Mouse (Mus musculus): Measurements from ENCODE around the gene Mars. TPM values are rescaled to one million over a fixed set of nuclear protein-coding genes. Genes with fewer than 3 reads are reported as not detected.

Gene Mars
- total and polyA plus RNA-seq, 3 experiments = 147 to 195 TPM; not detected in 1

- Histone ChIP-seq H3K9ac (ENCODE audit: control insufficient read depth, low read depth, low read length, poor library complexity, severe bottlenecking) (peak overlapping the region; percentile 93), H3K27me3 (ENCODE audit: control insufficient read depth in 1 of 2, insufficient read depth in 2 of 2, low read length in 2 of 2) (no peaks in the 10 kb centered on the region), H3K36me3 (ENCODE audit: control insufficient read depth in 1 of 2, insufficient read depth in 2 of 2, low read length in 2 of 2) (peaks cover 18 to 22% of the 10 kb centered on the region in 2 experiments), H3K27ac (ENCODE audit: control insufficient read depth, low read depth, low read length) (peak overlapping the region; percentile 100), H3K9me3 (replicated peaks; ENCODE audit: insufficient read depth, low read length) (no peaks in the 10 kb centered on the region), H3K4me1 (ENCODE audit: control insufficient read depth in 1 of 2, insufficient read depth in 2 of 2, low read length in 2 of 2) (peaks cover 0 to 23% of the 10 kb centered on the region in 2 experiments; a peak in 2 of 4 replicates), H3K79me2 (ENCODE audit: control insufficient read depth, insufficient read depth, low read length, poor library complexity) (peaks cover 68% of the 10 kb centered on the region), H3K4me3 (ENCODE audit: control insufficient read depth in 1 of 2, insufficient read depth in 1 of 2, low read depth in 2 of 2, low read length in 2 of 2) (peak overlapping the region; percentile 55 to 88)
- DNase-seq (ENCODE audit: low read depth, low spot score) = peak; percentile 100
- peak; percentile 79 for TF ChIP-seq MAX (IDR thresholded peaks at IDR 0.05; ENCODE audit: low read length)
- TF ChIP-seq CTCF (IDR thresholded peaks at IDR 0.05 in 2 of 3, conservative IDR thresholded peaks at IDR 0.05 in 1 of 3; ENCODE audit: control insufficient read depth in 1 of 3, insufficient read depth in 1 of 3, low read depth in 2 of 3, low read length in 3 of 3, poor library complexity in 1 of 3, severe bottlenecking in 1 of 3) = no peak
- no peak; a peak in 1 of 4 replicates for TF ChIP-seq USF2 (IDR thresholded peaks at IDR 0.05; ENCODE audit: borderline replicate concordance in 1 of 2, insufficient read depth in 1 of 2, low read depth in 1 of 2, low read length in 2 of 2)
- no peak for TF ChIP-seq GABPA (IDR thresholded peaks at IDR 0.05; ENCODE audit: low read depth, low read length)
- TF ChIP-seq UBTF (IDR thresholded peaks at IDR 0.05; ENCODE audit: borderline replicate concordance, insufficient read depth, low read depth, low read length) = no peak
- peak; percentile 99 to 100 for TF ChIP-seq POLR2A (IDR thresholded peaks at IDR 0.05; ENCODE audit: control insufficient read depth in 1 of 2, insufficient read depth in 1 of 2, low read depth in 1 of 2, low read length in 2 of 2, poor library complexity in 1 of 2)
- TF ChIP-seq CHD1 (IDR thresholded peaks at IDR 0.05; ENCODE audit: low read depth, low read length) = no peak
- TF ChIP-seq BHLHE40 (IDR thresholded peaks at IDR 0.05; ENCODE audit: borderline replicate concordance, low read depth, low read length) = peak; percentile 84
- peak; percentile 82; the same call in 1 of the 2 replicates for TF ChIP-seq JUND (IDR thresholded peaks at IDR 0.05; ENCODE audit: low read depth, low read length)
- peak; percentile 99 for TF ChIP-seq POLR2AphosphoS5 (IDR thresholded peaks at IDR 0.05; ENCODE audit: borderline replicate concordance, low read depth, low read length)
- TF ChIP-seq ZC3H11A (IDR thresholded peaks at IDR 0.05; ENCODE audit: low read depth, low read length) = no peak
- no peak for TF ChIP-seq MAFK (IDR thresholded peaks at IDR 0.05; ENCODE audit: borderline replicate concordance, low read depth, low read length)
- TF ChIP-seq POLR2AphosphoS2 (IDR thresholded peaks at IDR 0.05; ENCODE audit: low read length) = peak; percentile 100
- TF ChIP-seq ZKSCAN1 (IDR thresholded peaks at IDR 0.05; ENCODE audit: low read depth, low read length) = no peak
- peak; percentile 87 for TF ChIP-seq ETS1 (IDR thresholded peaks at IDR 0.05; ENCODE audit: low read depth, low read length)
- peak; percentile 99 for TF ChIP-seq NELFE (IDR thresholded peaks at IDR 0.05; ENCODE audit: low read depth, low read length)
- TF ChIP-seq MAZ (IDR thresholded peaks at IDR 0.05; ENCODE audit: low read depth, low read length) = peak; percentile 96
- no peak for TF ChIP-seq RCOR1 (IDR thresholded peaks at IDR 0.05; ENCODE audit: low read depth, low read length)
- peak; percentile 97 for TF ChIP-seq NRF1 (IDR thresholded peaks at IDR 0.05; ENCODE audit: insufficient read depth, low read depth, low read length, poor library complexity, severe bottlenecking)
- TF ChIP-seq MYC (IDR thresholded peaks at IDR 0.05; ENCODE audit: low read depth, low read length) = peak; percentile 80; the same call in 1 of the 2 replicates
- TF ChIP-seq SIN3A (IDR thresholded peaks at IDR 0.05; ENCODE audit: low read length) = peak; percentile 89
- TF ChIP-seq MYB (IDR thresholded peaks at IDR 0.05; ENCODE audit: low read depth, low read length) = peak; percentile 99
- TF ChIP-seq ZNF384 (IDR thresholded peaks at IDR 0.05; ENCODE audit: low read depth, low read length) = no peak
- 0 out of 2 replicates have a peak, but pooled peaks have one; percentile 52 for TF ChIP-seq MXI1 (IDR thresholded peaks at IDR 0.05; ENCODE audit: low read depth, low read length)
- peak; percentile 99 for TF ChIP-seq ELF1 (IDR thresholded peaks at IDR 0.05; ENCODE audit: low read depth, low read length)
- no peak for TF ChIP-seq E2F4 (IDR thresholded peaks at IDR 0.05; ENCODE audit: borderline replicate concordance, low read depth, low read length)
- peak; percentile 59 to 85; a peak in 3 of 4 replicates for TF ChIP-seq EP300 (IDR thresholded peaks at IDR 0.05; ENCODE audit: low read depth in 1 of 2, low read length in 2 of 2)
- TF ChIP-seq TBP (IDR thresholded peaks at IDR 0.05; ENCODE audit: low read depth, low read length) = peak; percentile 99
- TF ChIP-seq GATA1 (IDR thresholded peaks at IDR 0.05; ENCODE audit: low read depth, low read length) = peak; percentile 81
- TF ChIP-seq USF1 (IDR thresholded peaks at IDR 0.05; ENCODE audit: low read depth, low read length) = peak; percentile 93
- TF ChIP-seq MEF2A (IDR thresholded peaks at IDR 0.05; ENCODE audit: extremely low read depth, insufficient replicate concordance, low read depth, low read length, poor library complexity, severe bottlenecking) = no peak
- peak; percentile 81 for TF ChIP-seq HCFC1 (IDR thresholded peaks at IDR 0.05; ENCODE audit: low read depth, low read length)
- no peak for TF ChIP-seq TAL1 (IDR thresholded peaks at IDR 0.05; ENCODE audit: low read length)
- no peak for TF ChIP-seq SMC3 (IDR thresholded peaks at IDR 0.05; ENCODE audit: low read depth, low read length)
- 0 out of 2 replicates have a peak, but pooled peaks have one; percentile 44 for TF ChIP-seq KAT2A (conservative IDR thresholded peaks at IDR 0.05; ENCODE audit: low read depth, low read length)
- peak; percentile 64 for TF ChIP-seq CHD2 (IDR thresholded peaks at IDR 0.05; ENCODE audit: low read length)
Measured at GRCm38 (mm10) chr10:127290307-127290929, 21.2 kb downstream of the Mars start.
